Mouse (Mus musculus): Measurements from ENCODE around the gene Hoxb13.

Hoxb13 gene

GRCm38 (mm10) chr11:96189810-96190522 lies 4.2 kb upstream of the Hoxb13 start:
- DNase-seq (ENCODE audit: low spot score): no peak

- DNase-seq (ENCODE audit: low spot score): no peak
These were observed 3.0 kb upstream of the Hoxb13 start for GRCm38 (mm10) chr11:96191132-96191531.

GRCm38 (mm10) chr11:96194401-96194710 lies 240 bp downstream of the Hoxb13 start:
- no peak for DNase-seq (ENCODE audit: low spot score)

DNA sequence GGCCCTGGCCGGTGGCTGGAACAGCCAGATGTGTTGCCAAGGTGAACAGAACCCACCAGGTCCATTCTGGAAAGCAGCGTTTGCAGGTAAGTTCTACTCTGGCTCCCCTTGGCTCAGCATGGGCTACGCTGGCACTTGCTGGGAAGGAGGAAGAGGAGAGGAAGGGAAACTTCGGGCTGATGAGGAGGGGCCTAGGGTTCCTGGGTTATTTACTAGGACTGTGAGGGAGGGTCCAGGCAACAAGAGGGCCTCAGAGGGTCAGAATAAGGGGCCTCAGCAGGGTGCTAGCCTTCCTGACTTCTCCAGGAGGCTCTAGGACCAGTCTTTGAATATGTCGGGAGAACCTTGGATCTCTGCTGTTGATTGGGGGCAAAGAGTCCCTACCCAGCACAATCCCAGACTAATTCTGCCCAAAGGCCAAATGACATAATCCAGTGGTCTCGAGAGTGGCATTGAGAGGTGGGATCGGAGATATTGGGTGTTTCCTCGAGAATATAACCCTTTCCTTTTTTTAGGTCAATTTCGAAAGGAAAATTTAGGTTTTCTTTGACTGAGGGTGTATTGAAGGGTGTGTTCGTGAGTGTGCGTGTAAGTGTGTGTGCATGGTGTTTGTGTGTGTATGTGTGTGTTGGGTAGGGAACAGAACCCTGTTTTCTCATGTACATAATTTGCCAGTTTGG lies 985 bp downstream of the Hoxb13 start:
- no peak for DNase-seq (ENCODE audit: low spot score)

- no peak for DNase-seq (ENCODE audit: low spot score)
These were observed 1.7 kb downstream of the Hoxb13 start for GRCm38 (mm10) chr11:96195769-96196280.

GRCm38 (mm10) chr11:96198642-96199041 lies 4.5 kb downstream of the Hoxb13 start:
- peak; percentile 39 for DNase-seq (ENCODE audit: low spot score)

GRCm38 (mm10) chr11:96199181-96200086 lies 5.3 kb downstream of the Hoxb13 start:
- DNase-seq (ENCODE audit: low spot score): no peak

- DNase-seq (ENCODE audit: low spot score): no peak
These were observed 6.1 kb downstream of the Hoxb13 start for GRCm38 (mm10) chr11:96200183-96200655.

DNA sequence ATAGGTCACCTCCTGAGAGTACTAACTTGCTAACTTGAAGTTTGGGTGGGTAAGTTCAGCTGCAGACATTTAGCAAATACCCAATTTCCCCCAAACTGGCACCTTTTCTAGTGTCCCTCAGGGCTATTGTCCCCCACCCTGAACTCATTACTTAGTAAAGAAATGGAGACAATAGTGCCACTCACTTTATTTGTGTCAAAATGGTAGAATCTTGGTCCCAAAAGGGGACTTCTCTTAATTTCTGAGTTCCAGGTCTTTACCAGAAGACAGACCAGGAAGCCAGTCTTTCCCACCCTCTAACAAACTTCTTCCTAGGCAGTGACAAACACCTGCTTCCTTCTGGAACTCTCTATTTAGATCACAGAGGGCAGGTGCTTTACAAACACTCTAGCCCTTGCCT lies 7.6 kb downstream of the Hoxb13 start:
- DNase-seq (ENCODE audit: low spot score): no peak

GRCm38 (mm10) chr11:96202401-96203081 lies 8.4 kb downstream of the Hoxb13 start:
- no peak for DNase-seq (ENCODE audit: low spot score)

DNA sequence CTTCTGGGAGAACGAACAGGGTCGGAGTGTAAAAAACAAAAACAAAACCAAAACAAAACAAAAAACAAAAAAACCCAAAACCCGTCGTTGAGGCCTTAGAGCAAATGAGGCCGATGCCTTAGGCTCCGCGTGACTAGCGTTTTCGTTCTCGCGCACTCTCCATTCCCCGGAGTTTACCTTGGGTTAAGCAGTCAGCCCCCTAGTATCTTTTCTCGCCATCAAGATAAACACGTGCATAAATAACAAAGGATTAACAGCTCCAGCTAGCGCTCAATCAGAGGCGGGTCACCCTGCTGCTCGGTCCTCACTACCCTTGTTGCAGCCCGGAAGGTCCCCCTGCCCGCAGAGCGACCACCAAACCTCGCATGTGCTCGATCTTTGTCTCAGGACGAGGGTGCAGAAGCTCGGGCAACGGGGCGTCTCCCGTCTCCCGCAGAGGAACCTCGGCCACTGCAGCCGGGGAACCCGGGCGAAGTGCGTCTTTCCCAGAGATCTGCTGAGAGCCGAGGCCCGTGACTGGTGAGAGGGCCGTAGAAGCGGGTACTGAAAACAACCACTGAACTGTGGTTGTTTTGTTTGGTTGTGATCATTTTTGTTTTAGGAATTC lies 9.2 kb downstream of the Hoxb13 start:
- no peak for DNase-seq (ENCODE audit: low spot score)

- no peak for DNase-seq (ENCODE audit: low spot score)
These were observed 9.7 kb downstream of the Hoxb13 start for GRCm38 (mm10) chr11:96203789-96204186.

DNA sequence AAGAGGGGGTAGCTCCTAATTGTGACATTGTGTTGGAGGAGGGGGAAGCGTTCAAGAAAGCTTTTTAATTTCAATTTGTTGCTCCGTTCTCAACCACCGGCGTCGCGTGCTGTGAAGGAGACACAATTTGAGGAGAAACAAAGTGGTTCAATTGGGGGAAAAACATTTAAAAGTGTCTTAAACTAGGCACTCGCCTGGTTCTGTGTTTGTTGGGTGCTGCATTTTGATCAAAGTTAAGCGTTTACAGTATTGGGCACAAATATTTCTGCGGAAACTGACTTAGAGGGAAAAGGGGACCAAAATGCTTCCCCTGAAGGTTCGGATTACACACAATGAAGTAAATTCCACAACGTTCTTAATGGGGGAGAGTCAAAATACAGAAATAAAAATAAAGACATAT lies 10.2 kb downstream of the Hoxb13 start:
- DNase-seq (ENCODE audit: low spot score): no peak

- DNase-seq (ENCODE audit: low spot score): no peak
These were observed 11.5 kb downstream of the Hoxb13 start for GRCm38 (mm10) chr11:96205426-96206131.

DNA sequence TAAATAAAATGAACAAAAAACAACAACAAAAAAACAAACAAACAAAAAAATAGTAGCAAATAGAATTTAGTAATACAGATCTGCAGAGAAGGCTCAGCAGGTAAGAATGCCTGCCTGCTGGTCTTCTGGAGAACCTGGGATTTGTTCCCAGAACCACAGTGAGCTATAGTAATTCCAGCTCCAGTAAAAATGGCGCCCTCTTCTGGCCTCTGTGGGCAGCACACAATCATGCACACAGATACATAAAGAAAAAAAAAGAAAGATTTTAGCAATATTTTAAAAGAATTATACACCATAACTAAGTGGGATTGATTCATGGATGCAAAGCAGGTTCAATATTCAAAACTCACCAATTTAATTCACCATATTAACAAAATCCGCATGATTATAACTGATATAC lies 29.7 kb downstream of the Hoxb13 start:
- DNase-seq (ENCODE audit: low spot score): no peak

DNA sequence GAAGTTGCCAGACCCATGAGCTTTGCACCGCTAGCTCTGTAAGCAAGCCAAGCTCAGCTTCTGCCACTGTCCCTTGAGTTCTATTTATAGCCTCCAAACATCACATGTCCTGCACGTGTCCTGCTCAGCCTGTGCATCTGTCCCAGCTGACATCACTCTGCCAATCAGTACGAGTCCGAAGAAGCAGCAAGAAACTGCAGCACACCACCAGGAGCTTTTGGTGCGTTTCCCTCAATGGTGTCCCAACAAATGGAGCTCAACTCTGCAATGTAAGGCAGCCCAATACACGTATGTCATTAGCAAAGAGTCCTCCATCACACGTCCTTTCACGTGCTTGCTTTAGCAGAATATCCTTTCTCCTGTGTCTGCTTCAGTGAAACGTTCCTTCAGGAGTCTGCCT lies 33.6 kb downstream of the Hoxb13 start:
- DNase-seq (ENCODE audit: low spot score): peak; percentile 42

- DNase-seq (ENCODE audit: low spot score): peak; percentile 57
These were observed 40.8 kb downstream of the Hoxb13 start for GRCm38 (mm10) chr11:96234906-96235305.

GRCm38 (mm10) chr11:96240211-96240610 lies 46.1 kb downstream of the Hoxb13 start:
- DNase-seq (ENCODE audit: low spot score): peak; percentile 75
